Mouse (Mus musculus) embryonic facial prominence, embryonic 11.5 days (tissue): ENCODE data around the gene Ifi44. TPM values are rescaled to one million over a fixed set of nuclear protein-coding genes. Genes with fewer than 3 reads are reported as not detected.

ENCODE experiments used
- ATAC-seq: fragments of 200-750 bp; cut with Nextera tagmentation; replicated peaks from 2 replicates; pipeline ENCODE4 v1.8.0; 2017; ENCODE audit warnings: low read depth; ENCODE audit not compliant: insufficient number of reproducible peaks, low FRiP score, low TSS enrichment
- DNase-seq: peaks from one replicate; pipeline ENCODE4 v3.0.0-alpha.2; 2015; ENCODE audit warnings: low spot score
- H3K27ac ChIP-seq: fragments of 300-500 bp; sonication (generic); replicated peaks from 2 replicates; pipeline ENCODE4 v1.5.1; 2014; ENCODE audit warnings: mild to moderate bottlenecking, low read depth, low read length, control low read depth
- H3K27me3 ChIP-seq: fragments of 300-500 bp; sonication (generic); 2 replicates; pipeline ENCODE4 v1.6.1; 2014; ENCODE audit warnings: mild to moderate bottlenecking, low read length, moderate library complexity, mixed read lengths; ENCODE audit not compliant: control insufficient read depth, insufficient read depth
- H3K36me3 ChIP-seq: fragments of 300-500 bp; sonication (generic); replicated peaks from 2 replicates; pipeline ENCODE4 v1.6.1; 2014; ENCODE audit warnings: low read depth, mild to moderate bottlenecking, low read length, moderate library complexity, mixed read lengths; ENCODE audit not compliant: control insufficient read depth, insufficient read depth
- H3K4me1 ChIP-seq: fragments of 300-500 bp; sonication (generic); 2 replicates; pipeline ENCODE4 v1.6.1; 2014; ENCODE audit warnings: low read length, mixed read lengths; ENCODE audit not compliant: control insufficient read depth, insufficient read depth
- H3K4me2 ChIP-seq: fragments of 300-500 bp; sonication (generic); 2 replicates; pipeline ENCODE4 v1.6.1; 2014; ENCODE audit warnings: low read depth, mild to moderate bottlenecking, control low read depth, low read length, moderate library complexity
- H3K4me3 ChIP-seq: fragments of 300-500 bp; sonication (generic); 2 replicates; pipeline ENCODE4 v1.5.1; 2014; ENCODE audit warnings: low read depth, low read length, control low read depth
- H3K9ac ChIP-seq: fragments of 300-500 bp; sonication (generic); replicated peaks from 2 replicates; pipeline ENCODE4 v1.6.1; 2014; ENCODE audit warnings: mild to moderate bottlenecking, control low read depth, low read length
- H3K9me3 ChIP-seq: fragments of 300-500 bp; sonication (generic); replicated peaks from 2 replicates; pipeline ENCODE4 v1.6.1; 2016; ENCODE audit warnings: mild to moderate bottlenecking, low read length, inconsistent platforms, mixed read lengths; ENCODE audit not compliant: control insufficient read depth
- WGBS: fragments of 180-500 bp; shearing (Covaris S2); extraction: QIAGEN DNeasy Blood & Tissue Kit; methylation state at CpG from one replicate; pipeline ENCODE4 v1.1.7; 2014; 5-methylcytosine and 5-hydroxymethylcytosine counted together
- polyA plus RNA-seq: library from polyadenylated mRNA; unstranded; fragments of >200 nt; fragmentation: Nextera tagmentation; extraction: Ambion mirVana; gene quantifications from 2 replicates; pipeline ENCODE4 v1.2.1, GENCODE M21; 2014

Ifi44 gene
- polyA plus RNA-seq, result 0.18 and 0.31 TPM in 2 replicates

DNA sequence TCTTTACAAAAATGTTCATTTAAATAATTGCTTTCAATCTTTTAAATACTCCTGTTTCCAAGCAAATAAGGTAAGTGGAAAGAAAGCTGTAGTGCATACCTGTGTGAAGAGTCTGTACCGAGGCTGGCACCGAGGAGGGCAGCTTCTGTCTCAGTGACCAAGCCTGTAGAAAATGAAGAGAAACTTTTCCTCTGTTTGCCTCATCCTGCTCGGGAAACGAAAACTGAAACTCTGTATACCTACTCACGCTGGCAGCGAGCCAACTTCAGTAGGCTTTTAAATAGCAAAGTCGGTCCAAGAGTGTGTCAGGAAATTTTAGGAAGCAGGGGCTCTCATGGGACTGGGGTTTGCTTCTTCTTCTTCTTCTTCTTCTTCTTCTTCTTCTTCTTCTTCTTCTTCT lies at the start of gene Ifi44:
Ifi44 (minus strand) TSS at position 224 of the 400 bp plus-strand sequence.
- Histone ChIP-seq H3K9me3 (no peaks in the 10 kb centered on the region), H3K36me3 (no peaks in the 10 kb centered on the region), H3K4me3 (no peak within 1 kb of the TSS), H3K4me1 (no peaks in the 10 kb centered on the region), H3K4me2 (no peak within 1 kb of the TSS), H3K9ac (no peak within 1 kb of the TSS), H3K27ac (no peak within 1 kb of the TSS), H3K27me3 (no peaks in the 10 kb centered on the region)
- DNase-seq, result no peak
- WGBS, result 70% methylated on average over 7 of the region's 7 CpGs
- no peak for ATAC-seq

GRCm38 (mm10) chr3:151788622-151789021 lies 38.9 kb upstream of the Ifi44 start:
- 84% methylated on average over 8 of the region's 8 CpGs for WGBS
- no peak overlapping the region for H3K27ac ChIP-seq
- no peak for ATAC-seq

GRCm38 (mm10) chr3:151775089-151775488 lies 25.3 kb upstream of the Ifi44 start:
- no peak for ATAC-seq
- no peaks in the 10 kb centered on the region for H3K36me3 ChIP-seq
- H3K27ac ChIP-seq, result no peak overlapping the region
- no peaks in the 10 kb centered on the region for H3K27me3 ChIP-seq
- no peak overlapping the region for H3K4me2 ChIP-seq
- H3K4me1 ChIP-seq, result no peaks in the 10 kb centered on the region
- H3K9ac ChIP-seq, result no peak overlapping the region
- H3K4me3 ChIP-seq, result no peak overlapping the region
- WGBS, result 72% methylated on average over 4 of the region's 4 CpGs
- H3K9me3 ChIP-seq, result no peaks in the 10 kb centered on the region
- DNase-seq, result peak; percentile 44

More at GRCm38 (mm10) chr3:151788622-151789021, 38.9 kb upstream of the Ifi44 start:
- H3K9me3 ChIP-seq, result no peaks in the 10 kb centered on the region
- no peaks in the 10 kb centered on the region for H3K27me3 ChIP-seq
- H3K36me3 ChIP-seq, result no peaks in the 10 kb centered on the region
- H3K4me3 ChIP-seq, result no peak overlapping the region
- no peak overlapping the region for H3K9ac ChIP-seq
- no peak overlapping the region for H3K4me2 ChIP-seq
- DNase-seq, result no peak
- no peaks in the 10 kb centered on the region for H3K4me1 ChIP-seq

GRCm38 (mm10) chr3:151771074-151771473 lies 21.3 kb upstream of the Ifi44 start:
- Histone ChIP-seq H3K36me3 (no peaks in the 10 kb centered on the region), H3K4me3 (no peak overlapping the region), H3K4me2 (no peak overlapping the region), H3K27ac (no peak overlapping the region), H3K9me3 (no peaks in the 10 kb centered on the region), H3K9ac (no peak overlapping the region), H3K4me1 (no peaks in the 10 kb centered on the region), H3K27me3 (no peaks in the 10 kb centered on the region)
- DNase-seq, result peak; percentile 69
- no peak for ATAC-seq
- 64% methylated on average over 3 of the region's 3 CpGs for WGBS

DNA sequence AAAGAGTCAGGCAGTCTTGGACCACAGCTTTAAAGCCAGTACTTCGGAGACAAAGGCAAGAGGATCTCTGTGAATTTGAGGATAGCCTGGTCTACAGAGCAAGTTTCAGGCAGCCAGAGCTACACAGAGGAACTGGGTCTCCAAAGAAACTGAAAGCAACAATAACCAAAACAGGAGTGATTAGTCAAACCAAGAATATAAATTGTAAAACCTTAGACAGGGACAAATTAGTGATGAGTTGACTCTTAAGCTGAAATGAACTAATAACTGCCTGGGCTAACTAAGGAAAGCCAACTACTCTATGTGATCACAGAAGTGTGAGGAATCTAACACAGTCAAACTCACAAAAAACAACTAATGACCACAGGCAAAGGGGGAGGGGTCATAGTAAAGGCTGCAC lies 1.2 kb downstream of the Ifi44 start:
- 81% methylated on average over 1 of the region's 1 CpGs for WGBS
- H3K27ac ChIP-seq, result no peak overlapping the region
- no peak overlapping the region for H3K9ac ChIP-seq
- no peak overlapping the region for H3K4me2 ChIP-seq
- no peak overlapping the region for H3K4me3 ChIP-seq
- no peaks in the 10 kb centered on the region for H3K27me3 ChIP-seq
- DNase-seq (no peak), ATAC-seq (no peak)
- no peaks in the 10 kb centered on the region for H3K4me1 ChIP-seq
- no peaks in the 10 kb centered on the region for H3K9me3 ChIP-seq
- H3K36me3 ChIP-seq, result no peaks in the 10 kb centered on the region

- no peak overlapping the region for H3K27ac ChIP-seq
- ATAC-seq (no peak), DNase-seq (no peak)
- no peaks in the 10 kb centered on the region for H3K9me3 ChIP-seq
- WGBS, result 91% methylated on average over 8 of the region's 8 CpGs
- no peak overlapping the region for H3K9ac ChIP-seq
- no peak overlapping the region for H3K4me3 ChIP-seq
- H3K4me1 ChIP-seq, result no peaks in the 10 kb centered on the region
- no peaks in the 10 kb centered on the region for H3K36me3 ChIP-seq
- H3K4me2 ChIP-seq, result no peak overlapping the region
- H3K27me3 ChIP-seq, result no peaks in the 10 kb centered on the region
Measured at GRCm38 (mm10) chr3:151746058-151746457, 3.7 kb downstream of the Ifi44 start.

GRCm38 (mm10) chr3:151742223-151742622 lies 7.5 kb downstream of the Ifi44 start:
- 73% methylated on average over 1 of the region's 1 CpGs for WGBS
- DNase-seq (no peak), ATAC-seq (no peak)
- H3K27ac ChIP-seq, result no peak overlapping the region
- H3K9me3 ChIP-seq, result no peaks in the 10 kb centered on the region
- H3K36me3 ChIP-seq, result no peaks in the 10 kb centered on the region
- H3K4me2 ChIP-seq, result no peak overlapping the region
- H3K27me3 ChIP-seq, result no peaks in the 10 kb centered on the region
- H3K4me3 ChIP-seq, result no peak overlapping the region
- H3K4me1 ChIP-seq, result no peaks in the 10 kb centered on the region
- H3K9ac ChIP-seq, result no peak overlapping the region

- Histone ChIP-seq H3K4me2 (no peak overlapping the region), H3K36me3 (no peaks in the 10 kb centered on the region), H3K9me3 (no peaks in the 10 kb centered on the region), H3K27me3 (no peaks in the 10 kb centered on the region), H3K4me3 (no peak overlapping the region), H3K27ac (no peak overlapping the region), H3K4me1 (no peaks in the 10 kb centered on the region), H3K9ac (no peak overlapping the region)
- ATAC-seq, result no peak
- WGBS, result 38% methylated on average over 1 of the region's 1 CpGs
- peak; percentile 74 for DNase-seq
Measured at GRCm38 (mm10) chr3:151716246-151716645, 33.5 kb downstream of the Ifi44 start.
